Mouse (Mus musculus) testis, postnatal 14 days (tissue): ENCODE results near the gene Dlec1.
A peak's percentile ranks its signal among the peaks of the same experiment; 100 is the strongest.

ENCODE experiments used
- DNase-seq: peaks from one replicate; pipeline ENCODE4 v3.0.0; 2021; ENCODE audit warnings: low spot score

Gene Dlec1

DNA sequence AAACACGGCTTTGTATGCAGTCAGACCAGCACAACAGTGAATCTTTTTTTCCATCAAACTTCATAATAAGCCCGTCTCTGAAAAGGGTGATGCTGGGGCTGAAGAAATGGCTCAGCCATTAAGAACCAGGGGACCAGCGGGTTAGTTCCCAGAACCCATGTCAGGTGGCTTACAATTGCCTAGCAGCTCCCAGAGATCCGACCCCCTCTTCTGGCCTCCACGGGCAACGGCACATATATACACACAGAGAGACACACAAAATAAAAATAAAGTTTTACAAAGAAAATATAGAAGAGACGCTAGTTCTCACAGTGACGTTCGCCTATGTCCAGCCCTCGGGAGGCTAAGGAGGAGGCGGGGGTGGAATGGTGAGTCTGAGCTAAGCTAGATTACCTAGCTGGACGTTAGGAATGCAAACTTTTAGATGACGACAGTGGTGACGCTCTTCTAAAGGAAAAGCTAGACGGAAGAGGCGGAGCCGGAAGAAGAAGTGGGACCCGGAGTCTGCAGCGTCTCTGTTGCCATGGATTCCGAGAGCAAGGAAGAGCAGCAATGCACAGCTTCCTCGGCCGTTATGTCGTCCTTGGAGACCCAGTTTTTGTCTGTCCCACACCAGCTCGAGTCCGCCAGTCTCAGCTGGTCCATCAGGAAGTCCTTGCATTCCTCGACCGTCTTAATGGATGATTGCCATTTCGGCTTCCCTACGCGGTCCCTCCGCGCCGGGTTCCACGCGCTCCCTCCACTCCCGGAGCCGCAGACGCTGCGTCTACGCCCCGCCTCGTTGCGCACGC is at the start of gene Dlec1:
Gene Dlec1 (plus strand): TSS at position 487 of the 791 bp plus-strand sequence.
- peak; percentile 81 for DNase-seq

GRCm38 (mm10) chr9:119053964-119054576 is 48.2 kb upstream of the Dlec1 start:
- DNase-seq = no peak

DNA sequence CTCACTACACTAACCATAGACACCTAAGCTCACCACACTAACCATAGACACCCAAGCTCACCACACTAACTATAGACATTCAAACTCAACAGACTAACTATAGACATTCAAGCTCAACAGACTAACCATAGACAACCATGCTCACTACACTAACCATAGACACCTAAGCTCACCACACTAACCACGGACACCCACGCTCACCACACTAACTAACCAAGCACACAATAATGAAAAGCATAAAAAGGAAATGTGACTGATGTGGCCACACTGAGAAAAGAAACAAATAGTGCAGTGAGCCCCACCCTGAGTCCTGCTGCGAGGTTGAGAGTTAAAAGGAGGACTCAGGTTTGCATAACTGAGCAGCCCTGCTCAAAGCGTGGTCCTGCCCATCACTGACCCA is 46.9 kb upstream of the Dlec1 start:
- DNase-seq = no peak

DNA sequence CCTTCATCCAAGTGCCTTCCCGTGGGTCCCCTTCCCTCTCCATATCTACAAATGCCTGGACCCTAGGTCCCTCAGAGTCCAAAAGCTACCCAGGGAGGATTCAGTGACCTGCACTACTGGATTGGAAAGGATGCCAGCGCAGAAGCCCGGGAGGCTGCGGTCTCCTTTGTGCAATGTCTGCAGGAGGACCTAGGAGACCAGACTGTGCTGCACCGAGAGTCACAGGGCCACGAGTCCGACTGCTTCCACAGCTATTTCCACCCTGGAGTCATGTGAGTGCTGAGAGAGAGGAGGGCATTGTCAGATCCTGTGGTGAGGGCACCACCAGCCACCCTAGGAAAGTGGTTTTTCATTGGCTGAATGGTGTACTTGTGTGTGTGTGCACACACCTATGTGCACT is 44.0 kb upstream of the Dlec1 start:
- no peak for DNase-seq

DNA sequence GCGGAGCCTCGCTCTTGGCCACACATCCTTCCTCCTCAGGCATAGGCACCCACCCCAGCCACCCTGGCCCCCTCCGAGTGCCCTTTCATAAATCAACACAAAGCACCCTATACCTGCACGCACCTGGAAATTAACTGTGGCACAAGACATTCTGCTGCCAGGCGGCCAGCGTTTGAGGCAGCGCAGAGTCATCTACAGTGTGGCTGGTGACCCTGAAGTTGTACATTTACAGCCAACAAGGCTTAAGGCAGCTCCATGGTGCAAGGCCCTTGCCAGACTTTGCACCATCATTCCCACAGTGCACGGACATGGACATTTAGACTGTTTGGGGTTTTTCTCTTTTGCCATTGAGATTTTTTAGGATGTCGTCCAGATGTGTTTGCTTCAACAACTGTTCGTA is 41.6 kb upstream of the Dlec1 start:
- no peak for DNase-seq

DNA sequence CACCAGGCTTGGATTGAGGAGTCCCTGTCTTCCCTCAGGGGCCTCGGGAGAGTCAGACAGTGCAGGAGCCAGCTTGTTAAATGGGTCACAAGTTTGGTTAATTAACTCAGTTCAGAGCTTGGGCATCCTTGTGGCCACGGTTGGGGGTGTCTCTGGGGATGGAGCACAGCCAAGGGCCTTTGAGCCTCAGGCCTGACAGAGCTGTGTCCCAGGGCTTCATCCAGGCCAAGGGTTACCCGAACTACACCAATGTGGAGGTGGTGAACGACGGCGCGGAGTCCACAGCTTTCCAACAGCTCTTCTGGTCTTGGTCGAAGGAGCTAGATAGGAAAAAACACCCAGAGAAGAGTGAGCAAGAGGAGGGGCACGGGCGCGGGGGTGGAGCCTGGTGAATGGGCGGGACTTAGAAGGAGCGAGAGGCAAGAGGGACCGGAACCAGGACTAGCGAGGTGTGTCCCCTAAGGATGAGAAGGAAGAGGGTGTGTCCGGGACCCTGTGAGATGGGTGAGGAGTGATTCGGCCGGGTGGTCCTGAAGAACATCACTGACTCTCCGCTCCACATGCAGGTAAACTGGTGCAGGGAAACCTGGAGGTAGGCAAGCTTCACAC is 39.1 kb upstream of the Dlec1 start:
- no peak for DNase-seq

DNA sequence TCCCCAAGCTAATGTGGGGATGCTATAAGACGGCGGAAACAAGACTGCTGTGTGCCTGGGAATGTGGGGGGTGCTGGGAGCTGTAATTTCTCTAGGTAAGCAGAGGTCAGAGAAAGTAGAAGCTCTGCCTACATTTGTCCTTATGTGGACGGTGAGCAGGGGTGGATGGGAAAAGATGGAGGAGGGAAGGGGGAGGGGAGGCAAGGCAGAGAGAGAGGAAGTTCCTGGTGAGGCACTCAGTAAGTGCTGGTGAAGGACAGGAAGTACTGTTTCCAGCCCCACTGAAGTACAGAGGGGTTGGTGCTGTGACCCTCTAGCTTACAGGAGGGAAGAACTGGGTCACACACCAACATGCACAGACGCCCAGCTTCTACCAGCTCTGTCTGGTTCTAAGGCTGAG is 38.0 kb upstream of the Dlec1 start:
- no peak for DNase-seq

GRCm38 (mm10) chr9:119067601-119068000 is 34.7 kb upstream of the Dlec1 start:
- no peak for DNase-seq

DNA sequence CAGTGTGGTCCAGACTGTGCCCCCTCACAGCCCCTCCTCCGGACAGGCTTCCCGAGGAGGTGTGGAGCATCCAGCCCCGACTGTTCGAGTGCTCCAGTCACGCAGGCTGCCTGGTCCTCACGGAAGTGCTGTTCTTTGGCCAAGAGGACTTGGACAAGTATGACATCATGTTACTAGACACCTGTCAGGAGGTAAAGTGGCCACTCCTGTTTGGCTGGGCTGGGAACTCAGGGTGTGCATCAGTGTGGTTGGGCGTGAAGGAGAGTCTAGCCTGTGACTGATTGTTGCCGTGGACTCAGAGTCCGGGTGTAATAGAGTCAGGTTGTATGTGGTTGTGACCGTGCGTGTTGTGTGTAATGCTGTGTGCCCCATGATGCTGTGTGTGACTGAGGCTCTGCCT is 34.0 kb upstream of the Dlec1 start:
- no peak for DNase-seq

DNA sequence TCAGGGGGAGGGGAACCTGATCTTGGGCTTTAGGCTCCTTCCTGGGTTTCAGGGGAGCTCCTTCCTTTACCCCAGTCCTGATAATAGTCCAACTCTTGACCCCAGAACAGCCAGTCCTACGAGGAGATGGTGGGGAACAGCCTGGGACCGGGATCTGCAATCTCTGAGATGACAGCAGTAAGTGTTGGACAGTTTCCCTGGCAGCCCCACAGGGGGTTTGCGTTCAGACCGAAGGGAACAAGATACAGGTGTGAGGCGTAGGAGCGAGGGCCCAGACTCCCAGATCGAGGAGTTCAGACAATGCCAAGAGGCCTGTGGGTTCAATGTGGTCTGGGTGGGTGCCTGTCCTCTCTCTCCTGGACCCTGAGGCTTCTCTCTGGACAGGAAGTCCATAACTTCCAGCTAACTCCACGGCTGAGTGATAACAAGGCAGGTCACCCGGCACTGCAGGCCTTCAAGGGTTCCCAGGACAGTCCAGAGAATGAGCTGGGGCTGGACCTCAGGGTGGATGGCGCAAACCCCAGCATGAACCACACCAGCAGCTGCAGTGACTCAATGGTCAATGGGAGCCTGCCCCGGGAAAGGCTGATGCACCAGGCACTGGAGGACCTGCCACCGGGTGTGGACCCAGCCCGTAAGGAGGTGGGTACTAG is 32.0 kb upstream of the Dlec1 start:
- DNase-seq = no peak

DNA sequence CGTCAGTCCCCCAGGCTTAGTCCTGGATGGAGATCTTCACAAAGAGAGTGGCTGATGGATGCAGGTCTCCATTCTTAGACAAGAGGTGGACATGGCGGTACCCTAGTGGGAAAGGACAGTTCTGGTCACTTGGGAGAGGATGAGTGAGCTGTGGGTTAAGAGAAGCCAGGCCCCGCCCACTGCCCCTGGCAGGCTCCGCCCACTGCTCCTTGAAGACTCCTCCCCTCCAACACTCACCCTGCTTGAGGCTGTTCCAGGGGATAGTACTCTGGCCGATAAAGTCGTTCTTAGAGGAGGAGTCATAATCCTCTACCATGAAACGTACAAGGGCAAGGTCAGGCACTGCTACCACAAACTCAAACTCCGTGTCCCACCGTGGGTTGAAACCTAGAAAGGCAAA is 30.5 kb upstream of the Dlec1 start:
- DNase-seq = no peak

- DNase-seq = no peak
Observed at GRCm38 (mm10) chr9:119073184-119073895, 28.9 kb upstream of the Dlec1 start.

GRCm38 (mm10) chr9:119075685-119076084 is 26.6 kb upstream of the Dlec1 start:
- DNase-seq = no peak

GRCm38 (mm10) chr9:119080040-119080675 is 22.1 kb upstream of the Dlec1 start:
- DNase-seq = no peak

DNA sequence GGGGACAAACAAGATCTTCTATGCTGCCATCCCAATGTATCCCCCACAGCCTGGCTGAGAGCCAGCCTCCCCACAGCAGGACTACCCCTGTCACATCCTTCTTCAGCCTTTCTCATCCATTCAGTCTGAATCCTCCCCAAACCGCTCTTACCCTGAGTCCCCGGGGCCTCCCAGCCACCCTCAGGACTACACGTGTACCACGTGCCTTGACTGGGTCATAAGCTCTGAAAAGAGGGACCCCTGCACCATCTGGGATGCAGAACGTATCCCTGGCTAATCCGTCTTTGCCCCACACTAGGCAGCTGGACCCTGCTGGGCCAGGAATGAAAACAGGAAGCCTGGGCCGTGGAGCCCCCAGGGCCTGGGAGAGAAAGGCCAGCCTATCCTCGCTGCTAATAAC is 20.2 kb upstream of the Dlec1 start:
- no peak for DNase-seq

GRCm38 (mm10) chr9:119082656-119083430 is 19.4 kb upstream of the Dlec1 start:
- DNase-seq = no peak

DNA sequence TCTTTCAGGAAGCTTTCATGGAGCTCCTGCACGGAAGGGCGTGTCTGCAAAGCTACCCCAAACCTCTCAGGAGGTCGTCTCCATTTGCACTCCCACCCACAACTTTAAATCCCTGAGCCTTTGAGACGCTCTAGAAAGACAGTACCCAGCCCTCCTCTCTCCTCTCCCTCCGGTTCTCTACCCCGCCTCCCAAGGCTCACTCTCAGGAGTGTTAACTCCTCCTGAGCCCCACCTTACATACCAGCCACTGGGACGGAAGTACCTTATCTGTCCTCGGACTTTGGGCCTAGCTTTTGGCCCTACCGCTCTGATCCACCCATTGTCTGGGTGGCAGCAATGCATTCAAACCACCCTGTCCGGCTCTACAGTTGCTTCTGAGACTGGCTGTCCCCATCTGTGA is 18.3 kb upstream of the Dlec1 start:
- DNase-seq = no peak

DNA sequence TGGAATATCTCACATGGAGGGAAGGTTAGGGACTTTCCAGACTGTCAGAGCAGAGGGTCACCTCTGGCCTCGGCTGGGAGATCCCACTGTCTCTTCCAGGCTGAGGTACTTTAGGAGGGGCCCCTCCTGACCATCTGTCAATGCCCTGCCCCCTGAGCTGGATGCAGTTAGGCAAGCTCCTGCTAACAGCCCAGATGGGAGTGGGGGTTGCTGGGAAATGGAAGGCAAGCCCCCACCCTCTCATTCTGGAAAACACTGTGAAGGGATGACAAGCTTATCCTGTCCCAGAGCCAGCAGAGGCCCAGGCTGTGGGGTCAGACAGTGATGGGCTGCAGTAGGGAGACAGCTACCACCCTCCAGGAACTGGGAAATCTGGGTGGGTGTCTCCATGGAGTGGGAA is 15.8 kb upstream of the Dlec1 start:
- no peak for DNase-seq

DNA sequence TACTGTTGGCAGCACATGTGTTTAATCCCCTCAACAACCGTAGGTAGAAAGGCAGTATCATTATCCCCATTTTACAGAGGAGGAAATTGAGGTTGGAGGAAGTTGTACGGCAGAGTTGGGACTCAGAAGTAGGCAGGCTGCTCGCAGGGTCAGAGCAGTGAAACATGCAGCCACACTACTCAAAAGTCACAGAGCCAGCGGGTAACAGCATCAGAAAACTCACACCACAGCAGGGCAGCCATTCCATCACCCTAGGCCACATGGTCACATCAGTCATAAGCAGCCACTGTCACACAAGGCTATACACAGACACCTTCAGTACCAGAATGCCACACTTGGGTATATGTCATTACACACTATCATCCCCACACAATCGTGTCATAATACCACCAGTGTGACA is 15.0 kb upstream of the Dlec1 start:
- no peak for DNase-seq

- DNase-seq = peak; percentile 88
Observed at GRCm38 (mm10) chr9:119088148-119088801, 14.0 kb upstream of the Dlec1 start.
